Mouse (Mus musculus): ENCODE measurements around the gene Tnrc6b. TPM values are rescaled to one million over a fixed set of nuclear protein-coding genes. Genes with fewer than 3 reads are reported as not detected.

Gene Tnrc6b
- polyA plus RNA-seq, 1 experiment from 2014 or later = 40.1 TPM

Small RNA genes within 50 kb of the gene (microRNA-seq; reads per million reads assigned to microRNA genes)
- 17.9 reads per million, percentile 27 among the genes with 10 or more reads in this experiment for gene Mir5113

Other genes with a start within 250 kb of the Tnrc6b start
- gene Enthd1, start 146.2 kb upstream of the Tnrc6b start, polyA plus RNA-seq (2016; fragmentation: Nextera tagmentation; extraction: Ambion mirVana) = not detected in 2 replicates
- gene Grap2, start 138.7 kb upstream of the Tnrc6b start, polyA plus RNA-seq (2016; fragmentation: Nextera tagmentation; extraction: Ambion mirVana) = 0.45 and 1.3 TPM in 2 replicates
- gene Fam83f, start 39.5 kb upstream of the Tnrc6b start, polyA plus RNA-seq (2016; fragmentation: Nextera tagmentation; extraction: Ambion mirVana) = 0.98 and 1.2 TPM in 2 replicates
- 213 and 259 TPM in 2 replicates for gene Adsl, start 237.2 kb downstream of the Tnrc6b start, polyA plus RNA-seq (2016; fragmentation: Nextera tagmentation; extraction: Ambion mirVana)

Measured in limb, embryonic 10.5 days (tissue).